Mouse (Mus musculus): ENCODE results near the gene Mthfs. TPM values are rescaled to one million over a fixed set of nuclear protein-coding genes. Genes with fewer than 3 reads are reported as not detected.

Mthfs gene
- 4.5 and 4.9 TPM in 2 replicates for polyA plus RNA-seq (2012)

GRCm38 (mm10) chr9:89210353-89211064 lies at the start of gene Mthfs:
TSS of gene Mthfs (plus strand) at chr9:89210676.

GRCm38 (mm10) chr9:89198969-89199416 lies 11.5 kb upstream of the Mthfs start, which contains the start of the genes Bcl2a1b and Gm29094:
TSS of gene Bcl2a1b (plus strand) at chr9:89199209.
TSS of gene Gm29094 (plus strand) at chr9:89199379.

Other genes with a start within 250 kb of the Mthfs start
- not detected in 2 replicates for gene Trim43b, start 117.8 kb upstream of the Mthfs start, polyA plus RNA-seq (2012)
- gene Bcl2a1b, start 11.5 kb upstream of the Mthfs start, polyA plus RNA-seq (2012), result not detected in 2 replicates
- gene Gm29094, start 11.3 kb upstream of the Mthfs start, polyA plus RNA-seq (2012), result not detected in 2 replicates